Mouse (Mus musculus) frontal cortex, adult 2 months (tissue): ENCODE data around the gene Arid1a. TPM values are rescaled to one million over a fixed set of nuclear protein-coding genes. Genes with fewer than 3 reads are reported as not detected.
"Not testable (repeated sequence)": the region's sequence is repeated elsewhere in the genome, so short reads cannot be mapped to it uniquely, and the experiment has no call there.

Experiments
- DNase-seq, 2 experiments: peaks; one replicate each; pipeline ENCODE4 v3.0.0; 2022; ENCODE audit warnings: low spot score in 1 of 2; ENCODE audit errors: extremely low spot score in 1 of 2
- polyA plus RNA-seq: library from polyadenylated mRNA; depleted of rRNA; stranded (reverse); fragments of >200 nt; gene quantifications from 2 replicates; pipeline ENCODE4 v1.2.3, GENCODE M21; 2012

Gene Arid1a
- polyA plus RNA-seq, 1 experiment: 57.7 TPM

- no peak for DNase-seq
Observed at GRCm38 (mm10) chr4:133657829-133658458, 98.6 kb downstream of the Arid1a start.

- DNase-seq: no peak
Observed at GRCm38 (mm10) chr4:133656997-133657396, 99.6 kb downstream of the Arid1a start.

GRCm38 (mm10) chr4:133656294-133656693, 100.3 kb downstream of the Arid1a start:
- DNase-seq: no peak

DNA sequence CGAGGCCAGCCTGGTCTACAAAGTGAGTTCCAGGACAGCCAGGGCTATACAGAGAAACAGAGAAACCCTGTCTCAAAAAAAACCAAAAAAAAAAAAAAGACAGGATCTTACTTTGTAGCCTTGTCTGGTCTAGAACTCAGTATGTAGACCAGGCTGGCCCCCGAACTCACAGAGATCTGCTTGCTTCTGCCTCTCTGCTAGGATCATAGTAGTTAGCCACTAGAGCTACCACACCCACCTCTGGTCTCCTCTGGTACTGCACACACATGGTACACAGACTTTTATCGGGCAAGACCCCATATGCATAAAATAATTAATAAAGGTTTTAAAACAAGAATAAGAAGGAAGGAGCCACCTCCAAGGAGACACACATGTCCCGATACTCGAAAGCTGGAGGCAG, 102.5 kb downstream of the Arid1a start:
- DNase-seq: not testable (repeated sequence)

GRCm38 (mm10) chr4:133652746-133653145, 103.8 kb downstream of the Arid1a start:
- DNase-seq: no peak

- DNase-seq: no peak
Observed at GRCm38 (mm10) chr4:133651986-133652385, 104.6 kb downstream of the Arid1a start.

- DNase-seq: no peak
Observed at GRCm38 (mm10) chr4:133651445-133651844, 105.1 kb downstream of the Arid1a start.

- DNase-seq: peak in 1 of 2 experiments; percentile 85
Observed at GRCm38 (mm10) chr4:133649989-133650699, 106.4 kb downstream of the Arid1a start, which contains the start of gene Zdhhc18. Gene Zdhhc18, minus strand, starts transcription at chr4:133650154.

DNA sequence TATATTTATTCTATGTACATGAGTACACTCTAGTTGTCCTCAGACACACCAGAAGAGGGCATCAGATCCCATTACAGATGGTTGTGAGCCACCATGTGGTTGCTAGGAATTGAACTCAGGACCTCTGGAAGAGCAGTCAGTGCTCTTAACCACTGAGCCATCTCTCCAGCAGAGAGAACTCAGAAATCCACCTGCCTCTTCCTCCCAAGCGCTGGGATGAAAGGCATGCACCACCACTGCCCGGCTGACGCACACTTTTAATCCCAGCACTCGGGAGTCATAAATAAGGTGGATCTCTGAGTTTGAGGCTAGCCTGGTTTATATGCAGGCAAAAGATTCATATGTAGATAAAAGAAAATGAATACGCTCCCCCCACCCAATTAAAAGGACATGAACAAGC, 107.1 kb downstream of the Arid1a start:
- not testable (repeated sequence) for DNase-seq

DNA sequence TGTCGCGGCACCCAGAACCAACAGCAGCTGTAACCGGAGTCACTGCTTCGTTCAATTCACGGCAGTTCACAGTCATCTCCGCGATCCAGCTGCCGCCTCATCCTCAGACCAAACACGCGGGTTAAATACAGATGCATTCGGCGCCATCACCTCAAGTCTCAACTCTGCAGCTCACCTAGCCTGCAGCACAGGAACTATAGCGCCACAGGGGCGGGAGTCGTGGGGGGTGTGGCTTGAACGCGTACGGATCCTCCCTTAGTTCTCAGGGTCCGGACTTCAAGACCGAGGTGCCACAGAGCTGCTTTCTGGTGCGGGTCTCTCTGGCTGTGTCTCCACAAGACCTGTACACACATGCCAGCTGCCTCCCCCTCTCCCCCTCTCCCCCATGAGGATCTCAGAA, 110.9 kb downstream of the Arid1a start:
- DNase-seq: no peak

GRCm38 (mm10) chr4:133645195-133645594, 111.4 kb downstream of the Arid1a start:
- DNase-seq: no peak

GRCm38 (mm10) chr4:133634043-133634410, 122.5 kb downstream of the Arid1a start:
- no peak for DNase-seq

DNA sequence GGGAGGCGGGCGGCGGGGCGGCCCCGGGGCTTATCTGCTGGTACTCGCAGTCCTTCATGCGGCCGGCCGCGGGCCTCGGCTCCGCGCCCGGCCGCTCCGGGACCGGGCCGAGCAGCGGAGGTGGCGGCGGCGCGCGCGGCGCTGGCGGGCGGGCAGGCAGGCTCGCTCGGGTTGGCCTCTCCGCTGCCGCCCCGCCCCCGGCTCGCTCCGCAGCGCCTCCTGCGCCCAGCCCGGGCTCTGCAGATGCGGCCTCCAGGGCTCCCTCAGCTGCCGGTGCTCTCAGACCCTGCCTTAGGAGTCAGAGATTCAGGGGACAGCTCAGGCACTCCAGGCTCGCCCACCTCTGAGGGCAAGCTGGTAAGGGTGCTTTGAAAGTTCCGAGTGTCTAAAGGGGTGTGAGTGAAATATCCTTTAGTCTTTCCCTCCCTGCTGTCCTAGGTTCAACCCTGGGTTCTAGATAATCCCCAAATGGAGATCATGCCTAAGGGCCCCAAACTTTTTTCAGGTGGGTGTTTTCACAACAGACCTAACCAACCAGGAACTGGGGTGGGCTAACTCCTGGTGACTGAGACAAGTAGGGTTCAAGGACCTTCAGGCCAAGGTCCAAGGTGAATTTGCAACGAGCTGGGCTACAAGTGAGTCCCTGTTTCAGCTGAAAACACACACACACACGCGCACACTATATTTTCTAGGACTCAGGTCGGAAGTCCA, 123.1 kb downstream of the Arid1a start:
- DNase-seq: peak; percentile 28 to 91

GRCm38 (mm10) chr4:133632483-133633327, 123.9 kb downstream of the Arid1a start:
- peak in 1 of 2 experiments; percentile 20 for DNase-seq

DNA sequence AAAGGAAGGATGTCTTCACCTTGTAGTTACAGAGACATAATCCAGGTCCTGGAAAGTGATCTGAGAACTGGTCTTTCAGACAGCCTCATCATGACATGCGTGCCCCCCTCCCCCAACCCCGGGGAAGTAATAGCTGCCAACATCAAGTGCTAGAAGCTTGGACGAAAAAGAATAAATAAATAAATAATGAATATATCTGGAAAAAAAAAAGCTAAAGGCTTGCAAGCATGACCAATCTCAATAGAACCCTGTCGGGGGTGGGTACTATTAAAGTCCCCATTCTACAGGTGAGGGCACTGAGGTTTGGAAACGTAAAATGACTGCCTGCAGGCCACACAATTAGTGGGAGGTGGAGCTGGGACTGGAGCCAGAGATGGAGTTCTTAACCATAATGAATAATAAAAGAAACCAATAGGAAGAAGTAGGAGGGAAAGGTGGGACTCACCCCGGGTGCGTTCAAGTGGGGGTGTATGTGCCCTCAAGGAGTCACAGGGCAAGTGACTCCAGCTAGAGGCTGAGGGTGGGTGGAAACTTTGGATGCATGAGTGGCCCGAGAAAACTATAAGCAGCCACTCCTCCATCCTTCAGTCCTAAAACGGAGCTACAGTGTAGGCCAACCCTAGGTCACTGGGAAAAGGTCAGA, 124.7 kb downstream of the Arid1a start:
- no peak for DNase-seq

GRCm38 (mm10) chr4:133631071-133631768, 125.3 kb downstream of the Arid1a start:
- DNase-seq: no peak

GRCm38 (mm10) chr4:133630326-133630920, 126.1 kb downstream of the Arid1a start:
- DNase-seq: no peak

- DNase-seq: no peak
Observed at GRCm38 (mm10) chr4:133629191-133629590, 127.4 kb downstream of the Arid1a start.
